Mouse (Mus musculus) thymus, postnatal 0 days (tissue): Measurements from ENCODE around the gene Fcgbp. TPM values are rescaled to one million over a fixed set of nuclear protein-coding genes. Genes with fewer than 3 reads are reported as not detected.
"Not testable (repeated sequence)": the region's sequence is repeated elsewhere in the genome, so short reads cannot be mapped to it uniquely, and the experiment has no call there.

Experiments
- DNase-seq: peaks from one replicate; pipeline ENCODE4 v3.0.0-alpha.2; 2015; ENCODE audit warnings: low spot score
- polyA plus RNA-seq: library from polyadenylated mRNA; unstranded; fragments of >200 nt; fragmentation: Nextera tagmentation; extraction: Ambion mirVana; gene quantifications from 2 replicates; pipeline ENCODE4 v1.2.1, GENCODE M21; 2015

The Fcgbp gene
- 11.8 and 13.9 TPM in 2 replicates for polyA plus RNA-seq

- DNase-seq: no peak
Observed at GRCm38 (mm10) chr7:28070531-28071298, at the start of gene Fcgbp. Gene Fcgbp, plus strand, starts transcription at chr7:28071236.

DNA sequence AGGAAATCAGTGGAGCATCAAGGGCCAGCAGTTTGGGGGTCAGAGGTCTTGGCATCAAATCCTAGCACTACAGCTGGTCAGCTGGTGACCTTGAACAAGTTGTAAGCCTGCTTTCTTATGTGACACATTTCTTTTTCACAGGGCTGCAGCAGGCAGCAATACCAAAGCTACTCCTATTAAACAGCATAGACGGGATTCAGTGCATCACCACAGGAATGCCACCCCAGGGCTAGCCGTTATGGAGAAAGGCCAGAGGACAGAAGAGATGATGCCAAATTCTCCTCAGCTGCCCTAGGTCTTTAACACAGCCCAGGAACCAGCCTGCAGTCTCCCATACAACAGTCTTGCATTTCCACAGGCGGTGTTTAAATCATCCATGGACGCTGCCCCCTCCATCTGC, 26.5 kb upstream of the Fcgbp start:
- DNase-seq: no peak

- peak; percentile 99 for DNase-seq
Observed at GRCm38 (mm10) chr7:28049476-28050409, 21.3 kb upstream of the Fcgbp start, which contains the start of gene Psmc4. Gene Psmc4, minus strand, starts transcription at chr7:28050101.

DNA sequence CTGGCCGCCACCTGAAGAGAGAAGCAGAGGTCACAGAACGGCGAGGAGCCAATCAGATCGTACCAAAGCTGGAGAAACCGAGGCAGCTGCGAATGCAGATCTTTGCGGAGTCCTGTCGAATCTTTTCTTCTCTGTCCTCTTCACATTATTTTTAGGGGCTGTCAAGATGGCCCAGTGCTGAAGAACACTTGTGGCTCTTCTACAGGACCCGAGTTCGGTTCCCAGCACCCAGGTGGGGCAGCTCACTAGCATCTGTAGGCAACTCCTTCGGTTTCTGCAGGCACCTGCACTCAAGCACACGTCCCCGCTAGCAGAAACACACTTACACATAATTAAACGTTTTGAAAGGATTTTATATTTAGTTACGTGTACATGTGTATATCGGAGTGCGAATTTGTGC, 20.5 kb upstream of the Fcgbp start:
- DNase-seq: no peak

DNA sequence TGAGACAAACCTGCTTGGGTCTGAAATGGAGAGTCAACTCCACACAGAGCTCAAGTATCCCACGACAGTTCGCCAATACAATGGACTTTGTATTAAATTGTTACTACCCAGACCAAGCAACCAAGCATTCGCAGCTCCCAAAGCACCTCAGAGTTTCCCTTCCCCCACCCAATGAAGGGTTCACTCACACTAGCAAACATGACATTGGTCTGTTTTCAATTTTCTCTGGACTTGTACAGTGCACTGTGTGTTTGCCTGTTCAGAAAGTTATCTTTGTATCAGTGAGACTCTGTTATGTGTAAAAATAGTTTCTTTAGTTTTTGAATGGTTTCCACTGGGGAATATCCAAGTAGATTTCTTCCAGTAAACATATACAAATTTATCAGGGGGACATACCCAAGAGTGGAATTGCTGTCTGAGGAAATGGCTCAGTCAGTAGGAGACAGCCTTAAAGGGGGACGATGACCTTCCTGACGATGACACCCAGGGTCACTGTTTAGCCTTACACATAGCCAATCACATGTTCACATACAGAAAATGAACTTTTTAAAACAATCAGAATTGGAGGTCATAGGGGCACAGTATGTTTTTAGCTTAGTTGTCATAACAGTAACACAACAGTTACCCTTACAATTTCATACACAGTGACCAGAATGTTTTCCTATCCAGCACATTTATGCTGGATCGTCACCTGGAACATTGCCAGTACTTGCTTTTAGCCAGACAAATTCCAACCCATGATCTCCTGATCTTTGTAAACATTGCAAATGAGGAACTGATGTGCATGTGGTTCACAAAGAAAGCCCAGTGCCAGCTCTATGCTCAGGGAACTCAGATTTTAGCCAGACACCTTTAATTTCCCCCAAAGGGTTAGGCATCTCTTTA, 17.7 kb upstream of the Fcgbp start:
- DNase-seq: no peak

DNA sequence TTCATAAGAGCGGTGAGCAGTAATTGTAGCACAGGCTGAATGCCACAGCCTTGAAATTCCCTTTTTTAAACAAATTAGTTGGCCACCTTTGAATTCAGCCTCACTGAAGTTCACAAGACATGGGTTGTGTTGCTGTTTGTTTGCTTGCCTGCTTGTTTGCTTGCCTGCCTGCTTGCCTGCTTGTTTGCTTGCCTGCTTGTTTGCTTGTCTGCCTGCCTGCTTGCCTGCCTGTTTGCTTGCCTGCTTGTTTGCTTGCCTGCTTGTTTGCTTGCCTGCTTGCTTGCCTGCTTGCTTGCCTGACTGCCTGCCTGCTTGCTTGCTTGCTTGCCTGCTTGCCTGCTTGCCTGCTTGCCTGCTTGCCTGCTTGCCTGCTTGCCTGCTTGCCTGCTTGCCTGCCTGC, 11.1 kb upstream of the Fcgbp start:
- no peak for DNase-seq

DNA sequence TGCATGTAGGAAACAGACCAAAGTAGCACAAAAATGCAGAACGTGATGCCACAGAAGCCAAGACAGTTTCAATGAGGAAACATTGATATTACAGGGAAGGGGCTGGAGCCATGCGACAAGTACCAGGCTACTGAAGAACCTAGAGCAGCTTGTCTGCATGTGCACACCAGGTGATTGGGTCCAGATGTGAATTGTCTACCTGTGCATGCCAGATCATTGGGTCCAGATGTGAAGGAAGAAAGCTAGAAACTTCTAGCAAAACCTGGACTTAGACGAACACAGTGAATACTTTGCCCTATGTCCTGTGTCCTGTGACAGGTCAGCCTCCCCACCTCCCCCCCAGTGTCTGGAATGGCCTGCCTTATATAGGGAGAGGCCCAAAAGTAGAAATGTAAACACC, 2.4 kb upstream of the Fcgbp start:
- no peak for DNase-seq

GRCm38 (mm10) chr7:28069546-28070172, 1.4 kb upstream of the Fcgbp start:
- no peak for DNase-seq

GRCm38 (mm10) chr7:28084215-28084614, 13.2 kb downstream of the Fcgbp start:
- no peak for DNase-seq

GRCm38 (mm10) chr7:28086236-28086635, 15.2 kb downstream of the Fcgbp start:
- no peak for DNase-seq

DNA sequence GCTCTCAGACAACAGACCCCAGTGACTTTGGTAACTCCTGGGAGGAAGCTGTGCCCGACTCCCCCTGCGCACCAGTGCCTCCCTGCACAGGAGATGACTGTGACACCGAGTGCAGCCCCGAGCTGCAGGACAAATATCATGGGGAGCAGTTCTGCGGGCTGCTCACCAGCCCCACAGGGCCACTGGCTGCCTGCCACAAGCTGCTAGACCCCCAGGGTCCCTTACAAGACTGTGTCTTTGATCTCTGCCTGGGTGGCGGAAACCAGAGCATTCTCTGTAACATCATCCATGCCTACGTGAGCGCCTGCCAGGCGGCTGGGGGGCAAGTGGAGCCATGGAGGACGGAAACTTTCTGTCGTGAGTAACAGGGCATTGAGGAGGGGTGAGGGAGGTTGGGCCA, 22.5 kb downstream of the Fcgbp start:
- no peak for DNase-seq

- no peak for DNase-seq
Observed at GRCm38 (mm10) chr7:28099101-28099500, 28.1 kb downstream of the Fcgbp start.

GRCm38 (mm10) chr7:28100596-28101590, 29.9 kb downstream of the Fcgbp start:
- DNase-seq: peak; percentile 31

- not testable (repeated sequence) for DNase-seq
Observed at GRCm38 (mm10) chr7:28102936-28103335, 31.9 kb downstream of the Fcgbp start.

DNA sequence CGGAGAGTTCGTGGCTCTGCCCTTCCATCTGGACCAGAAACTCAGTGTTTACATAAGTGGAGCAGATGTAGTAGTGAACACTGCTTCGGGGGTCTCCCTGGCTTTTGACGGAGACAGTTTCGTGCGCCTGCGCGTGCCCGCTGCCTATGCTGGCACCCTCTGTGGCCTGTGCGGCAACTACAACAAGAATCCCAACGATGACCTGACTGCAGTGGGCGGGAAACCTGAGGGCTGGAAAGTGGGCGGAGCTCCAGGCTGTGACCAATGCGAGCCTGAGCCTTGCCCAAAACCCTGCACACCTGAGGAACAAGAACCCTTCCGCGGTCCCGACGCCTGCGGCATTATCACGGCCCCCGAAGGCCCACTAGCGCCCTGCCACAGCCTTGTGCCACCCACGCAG, 33.6 kb downstream of the Fcgbp start:
- DNase-seq: no peak

GRCm38 (mm10) chr7:28106241-28106640, 35.2 kb downstream of the Fcgbp start:
- no peak for DNase-seq

- DNase-seq: no peak
Observed at GRCm38 (mm10) chr7:28114648-28115047, 43.6 kb downstream of the Fcgbp start.

DNA sequence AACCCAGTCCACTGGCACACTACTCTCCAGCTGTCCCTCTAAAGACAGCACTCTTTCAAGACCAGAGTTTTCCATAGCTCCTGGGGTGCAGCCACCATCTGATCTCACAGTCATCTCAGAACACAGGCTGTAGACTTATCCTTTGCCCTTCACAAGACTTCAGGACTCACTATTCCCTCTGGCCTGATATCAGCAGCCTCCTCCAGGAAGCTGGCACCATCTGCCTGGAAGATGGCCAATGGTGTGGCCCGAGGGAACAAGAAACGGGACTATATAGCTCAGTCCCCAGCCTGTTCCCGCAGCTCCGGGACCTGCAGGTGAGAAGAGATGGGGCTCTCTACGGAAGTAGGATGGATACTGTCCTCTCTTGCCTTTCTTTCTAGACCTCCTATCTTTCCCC, 58.1 kb downstream of the Fcgbp start, which contains the start of gene 9530053A07Rik:
9530053A07Rik (plus strand) TSS at position 301 of the 400 bp plus-strand sequence.
- DNase-seq: no peak

DNA sequence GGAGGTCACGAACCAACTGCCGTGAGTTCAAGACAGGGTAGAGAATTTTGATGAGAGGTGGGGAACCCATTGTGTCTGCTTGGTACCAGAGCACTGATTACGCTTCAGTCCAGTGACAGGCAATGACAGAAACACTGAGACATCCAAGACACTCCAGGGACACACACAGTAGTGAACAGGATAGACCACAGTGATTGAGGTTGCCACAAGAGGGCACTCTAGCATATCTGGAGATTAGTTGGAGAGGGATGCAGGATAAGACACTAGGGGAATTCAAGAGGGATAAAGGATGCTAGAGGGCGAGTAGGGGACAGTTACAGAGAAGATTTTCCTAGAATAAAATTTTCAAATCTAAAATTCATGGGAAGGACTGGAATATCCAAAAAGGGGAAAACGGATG, 66.6 kb downstream of the Fcgbp start:
- peak; percentile 26 for DNase-seq
